Mouse (Mus musculus) testis, postnatal 14 days (tissue): ENCODE data around the gene Cstf1.

Experiments used
- DNase-seq: peaks from one replicate; pipeline ENCODE4 v3.0.0; 2021; ENCODE audit warnings: low spot score

The Cstf1 gene

GRCm38 (mm10) chr2:172370411-172371223 is at the start of gene Cstf1, which contains the start of gene Aurka:
Gene Cstf1 (plus strand): TSS chr2:172370681.
Gene Aurka (minus strand): TSS chr2:172370535.
- peak; percentile 97 for DNase-seq

GRCm38 (mm10) chr2:172320878-172321277 is 49.6 kb upstream of the Cstf1 start:
- DNase-seq, result peak; percentile 33

GRCm38 (mm10) chr2:172328248-172328647 is 42.2 kb upstream of the Cstf1 start:
- DNase-seq, result no peak

GRCm38 (mm10) chr2:172329179-172329578 is 41.3 kb upstream of the Cstf1 start:
- DNase-seq, result no peak

- DNase-seq, result no peak
These were observed 32.1 kb upstream of the Cstf1 start for GRCm38 (mm10) chr2:172338206-172338942.

GRCm38 (mm10) chr2:172340936-172341335 is 29.5 kb upstream of the Cstf1 start:
- DNase-seq, result no peak

GRCm38 (mm10) chr2:172341606-172342005 is 28.9 kb upstream of the Cstf1 start:
- no peak for DNase-seq

GRCm38 (mm10) chr2:172343751-172344150 is 26.7 kb upstream of the Cstf1 start:
- DNase-seq, result no peak

- DNase-seq, result no peak
These were observed 25.8 kb upstream of the Cstf1 start for GRCm38 (mm10) chr2:172344669-172345068.

- DNase-seq, result peak; percentile 96
These were observed 25.2 kb upstream of the Cstf1 start, which contains the start of gene Fam210b for GRCm38 (mm10) chr2:172345258-172345738. Gene Fam210b (plus strand): TSS chr2:172345565.

- DNase-seq, result peak; percentile 39
These were observed 24.2 kb upstream of the Cstf1 start for GRCm38 (mm10) chr2:172346034-172346929.

GRCm38 (mm10) chr2:172346933-172347611 is 23.4 kb upstream of the Cstf1 start:
- DNase-seq, result peak; percentile 47

GRCm38 (mm10) chr2:172348297-172348950 is 22.1 kb upstream of the Cstf1 start:
- no peak for DNase-seq

- DNase-seq, result no peak
These were observed 20.7 kb upstream of the Cstf1 start for GRCm38 (mm10) chr2:172349776-172350175.

GRCm38 (mm10) chr2:172350773-172351172 is 19.7 kb upstream of the Cstf1 start:
- DNase-seq, result no peak

- DNase-seq, result no peak
These were observed 17.3 kb upstream of the Cstf1 start for GRCm38 (mm10) chr2:172353218-172353617.

GRCm38 (mm10) chr2:172354761-172355160 is 15.7 kb upstream of the Cstf1 start:
- DNase-seq, result no peak

- no peak for DNase-seq
These were observed 14.6 kb upstream of the Cstf1 start for GRCm38 (mm10) chr2:172355833-172356232.

GRCm38 (mm10) chr2:172363176-172363575 is 7.3 kb upstream of the Cstf1 start:
- no peak for DNase-seq

- DNase-seq, result no peak
These were observed 777 bp downstream of the Cstf1 start for GRCm38 (mm10) chr2:172371258-172371657.

- no peak for DNase-seq
These were observed 6.1 kb downstream of the Cstf1 start for GRCm38 (mm10) chr2:172376551-172376950.
